Mouse (Mus musculus) gastrocnemius, adult 2 months (tissue): ENCODE measurements around the gene Fancd2os. TPM values are rescaled to one million over a fixed set of nuclear protein-coding genes. Genes with fewer than 3 reads are reported as not detected.
A peak's percentile ranks its signal among the peaks of the same experiment; 100 is the strongest.

Experiments used
- DNase-seq: peaks from one replicate; pipeline ENCODE4 v3.0.0; 2022
- H3K27ac ChIP-seq: fragments of 200-600 bp; 2 replicates; pipeline ENCODE4 v1.8.1; 2022; ENCODE audit warnings: mild to moderate bottlenecking
- H3K4me3 ChIP-seq: fragments of 200-600 bp; 2 replicates; pipeline ENCODE4 v1.8.1; 2022; ENCODE audit warnings: mild to moderate bottlenecking, moderate library complexity
- CTCF ChIP-seq: fragments of 200-600 bp; IDR thresholded peaks from 2 replicates; pipeline ENCODE4 v1.8.1; 2022; ENCODE audit warnings: antibody characterized with exemption, mild to moderate bottlenecking, moderate library complexity
- intact Hi-C: fragments of 180-260 bp; cut with DNase I; formaldehyde crosslinking; loops from one replicate; pipeline ENCODE4 v1.15.1; 2025
- long read RNA-seq, 2 experiments: library from polyadenylated mRNA; stranded (forward); transcript quantifications; one replicate each; pipeline ENCODE4 v2.0.0; 2021
- total RNA-seq, 2 experiments: library from RNA; stranded (reverse); gene quantifications; 2 replicates each; pipeline ENCODE4 v1.2.3; 2021

The Fancd2os gene
- total RNA-seq, result not detected
- long read RNA-seq, experiment 1, result 0 reads
- long read RNA-seq, experiment 2, result 0 reads

GRCm38 (mm10) chr6:113600543-113601139, at the start of gene Fancd2os:
Gene Fancd2os, minus strand, starts transcription at chr6:113600715.
- TF ChIP-seq CTCF, result no peak
- intact Hi-C loops, result loop anchor here (5.0 kb wide), 1 partner anchor 113 kb away; no protein-coding TSS in a partner anchor
- no peak for DNase-seq
- H3K27ac ChIP-seq, result no peak within 1 kb of the TSS
- H3K4me3 ChIP-seq, result no peak within 1 kb of the TSS

GRCm38 (mm10) chr6:113650197-113650640, 49.7 kb upstream of the Fancd2os start:
- DNase-seq, result no peak
- H3K27ac ChIP-seq, result no peak overlapping the region
- no peak overlapping the region for H3K4me3 ChIP-seq
- intact Hi-C loops, result no loop called here
- TF ChIP-seq CTCF, result no peak

GRCm38 (mm10) chr6:113649346-113650196, 49.1 kb upstream of the Fancd2os start:
- H3K27ac ChIP-seq, result no peak overlapping the region
- intact Hi-C loops, result no loop called here
- TF ChIP-seq CTCF, result no peak
- no peak overlapping the region for H3K4me3 ChIP-seq
- no peak for DNase-seq

GRCm38 (mm10) chr6:113644808-113645207, 44.3 kb upstream of the Fancd2os start:
- no peak for TF ChIP-seq CTCF
- Histone ChIP-seq H3K4me3 (peak overlapping the region; percentile 35), H3K27ac (peak overlapping the region; percentile 81)
- intact Hi-C loops, result no loop called here
- peak; percentile 57 for DNase-seq

GRCm38 (mm10) chr6:113643967-113644366, 43.5 kb upstream of the Fancd2os start:
- intact Hi-C loops, result no loop called here
- DNase-seq, result no peak
- H3K27ac ChIP-seq, result peak overlapping the region; percentile 81
- no peak for TF ChIP-seq CTCF
- no peak overlapping the region; the same call in 1 of the 2 replicates for H3K4me3 ChIP-seq

GRCm38 (mm10) chr6:113643021-113643420, 42.5 kb upstream of the Fancd2os start:
- intact Hi-C loops, result no loop called here
- Histone ChIP-seq H3K27ac (peak overlapping the region; percentile 32; the same call in 1 of the 2 replicates), H3K4me3 (no peak overlapping the region)
- no peak for DNase-seq
- TF ChIP-seq CTCF, result no peak

- intact Hi-C loops, result no loop called here
- Histone ChIP-seq H3K27ac (peak overlapping the region; percentile 35; the same call in 1 of the 2 replicates), H3K4me3 (no peak overlapping the region)
- no peak for DNase-seq
- TF ChIP-seq CTCF, result no peak
Observed at GRCm38 (mm10) chr6:113642605-113643004, 42.1 kb upstream of the Fancd2os start.

GRCm38 (mm10) chr6:113639201-113639600, 38.7 kb upstream of the Fancd2os start:
- DNase-seq, result no peak
- H3K4me3 ChIP-seq, result peak overlapping the region; percentile 82
- TF ChIP-seq CTCF, result no peak
- intact Hi-C loops, result loop anchor here (5.0 kb wide), 2 partner anchors 58 to 103 kb away; partner anchors contain the start of genes Sec13 and Tatdn2
- peak overlapping the region; percentile 90 for H3K27ac ChIP-seq

GRCm38 (mm10) chr6:113638302-113639040, 38.0 kb upstream of the Fancd2os start, which contains the start of gene Irak2:
Gene Irak2, plus strand, starts transcription at chr6:113638467.
- intact Hi-C loops, result loop anchor here (1.0 to 5.0 kb wide), 3 partner anchors 43 to 104 kb away; partner anchors contain the start of genes Sec13 and Tatdn2
- peak; percentile 100 for TF ChIP-seq CTCF
- peak; percentile 97 for DNase-seq
- Histone ChIP-seq H3K27ac (peak within 1 kb of the TSS; percentile 90), H3K4me3 (peak within 1 kb of the TSS; percentile 82)

- H3K4me3 ChIP-seq, result no peak overlapping the region
- intact Hi-C loops, result no loop called here
- no peak for DNase-seq
- no peak for TF ChIP-seq CTCF
- H3K27ac ChIP-seq, result no peak overlapping the region
Observed at GRCm38 (mm10) chr6:113632863-113633262, 32.3 kb upstream of the Fancd2os start.

- no peak for DNase-seq
- TF ChIP-seq CTCF, result no peak
- Histone ChIP-seq H3K27ac (no peak overlapping the region), H3K4me3 (no peak overlapping the region)
- intact Hi-C loops, result no loop called here
Observed at GRCm38 (mm10) chr6:113630322-113630721, 29.8 kb upstream of the Fancd2os start.
